Mouse (Mus musculus) kidney, postnatal 10 days (tissue): ENCODE data around the gene Mgat5.

ENCODE experiments used
- DNase-seq: peaks from one replicate; pipeline ENCODE4 v3.0.0; 2021; ENCODE audit warnings: mixed read lengths

The Mgat5 gene

DNA sequence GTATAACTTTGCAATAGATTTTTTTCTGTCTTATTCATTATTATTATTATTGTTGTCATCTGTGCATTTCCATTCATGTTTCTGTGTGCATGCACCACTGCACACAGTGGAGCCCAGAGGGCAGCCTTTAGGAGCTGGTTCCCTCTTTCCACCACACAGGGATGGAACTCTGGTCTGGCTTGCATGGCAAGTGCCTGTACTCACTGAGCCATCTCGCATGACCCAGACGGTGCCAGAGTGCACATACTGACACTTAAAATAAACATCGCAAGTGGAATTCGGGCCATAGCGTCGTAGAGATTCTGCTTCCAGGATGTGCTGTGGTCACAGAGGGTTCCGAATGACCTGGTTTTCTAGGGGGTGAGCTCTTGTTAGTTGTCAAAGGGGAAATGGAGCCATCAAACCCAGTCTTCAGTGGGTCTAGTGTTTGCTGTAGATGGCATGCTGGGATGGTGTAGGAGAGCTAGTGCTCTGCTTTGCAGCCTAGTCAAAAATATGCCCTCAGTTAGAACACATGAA lies 103.5 kb downstream of the Mgat5 start:
- DNase-seq: no peak

DNA sequence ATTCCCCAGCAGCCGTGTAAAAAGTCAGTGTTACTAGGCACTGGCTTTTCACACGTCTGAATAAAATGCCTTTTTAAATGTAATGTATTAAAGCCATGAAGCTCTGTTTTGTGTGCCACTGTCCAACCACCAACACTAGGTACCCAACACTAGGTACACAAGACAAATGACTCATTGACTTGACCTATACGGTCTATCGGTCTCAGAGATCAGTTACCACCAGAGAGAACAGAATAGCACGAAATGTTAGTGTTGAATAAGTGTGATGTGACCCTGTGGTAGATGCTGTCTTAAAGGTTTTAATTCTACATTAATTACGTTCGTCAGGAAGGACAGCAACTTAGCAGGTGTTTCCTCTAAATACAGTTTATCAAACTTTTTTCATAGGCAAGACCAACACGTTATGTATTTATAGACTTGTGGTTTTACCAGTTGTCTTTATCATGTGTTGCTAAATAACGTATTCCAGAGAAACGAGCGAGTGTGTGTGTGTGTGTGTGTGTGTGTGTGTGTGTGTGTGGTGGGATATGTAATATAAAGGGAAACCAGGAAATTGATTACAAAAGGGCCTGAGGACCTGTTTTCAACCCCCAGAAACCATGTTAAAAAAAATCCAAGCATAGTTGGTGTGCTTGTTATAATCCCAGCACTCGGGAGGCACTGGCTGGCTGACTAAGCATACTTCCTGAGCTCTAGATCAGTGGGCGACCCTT lies 104.3 kb downstream of the Mgat5 start:
- DNase-seq: no peak

GRCm38 (mm10) chr1:127310011-127310410 lies 105.2 kb downstream of the Mgat5 start:
- no peak for DNase-seq

DNA sequence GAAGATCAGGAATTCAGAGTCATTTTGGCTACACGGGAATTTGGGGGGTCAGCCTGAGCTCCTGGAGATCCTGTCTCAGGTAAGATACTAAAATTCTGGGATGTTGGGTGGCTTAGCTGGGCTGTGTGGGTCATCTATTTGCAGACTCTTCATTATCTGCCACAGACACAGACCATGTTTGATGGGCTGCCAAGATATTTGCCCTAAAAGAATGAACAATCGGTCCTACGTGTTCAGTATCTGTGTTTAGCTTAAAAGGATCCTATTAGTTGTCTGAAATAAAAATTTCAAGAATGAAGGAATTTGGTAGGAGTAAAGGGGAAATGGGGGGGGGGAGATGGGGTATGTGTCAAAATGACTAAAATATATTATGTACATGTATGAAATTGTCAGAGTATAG lies 105.9 kb downstream of the Mgat5 start:
- no peak for DNase-seq

DNA sequence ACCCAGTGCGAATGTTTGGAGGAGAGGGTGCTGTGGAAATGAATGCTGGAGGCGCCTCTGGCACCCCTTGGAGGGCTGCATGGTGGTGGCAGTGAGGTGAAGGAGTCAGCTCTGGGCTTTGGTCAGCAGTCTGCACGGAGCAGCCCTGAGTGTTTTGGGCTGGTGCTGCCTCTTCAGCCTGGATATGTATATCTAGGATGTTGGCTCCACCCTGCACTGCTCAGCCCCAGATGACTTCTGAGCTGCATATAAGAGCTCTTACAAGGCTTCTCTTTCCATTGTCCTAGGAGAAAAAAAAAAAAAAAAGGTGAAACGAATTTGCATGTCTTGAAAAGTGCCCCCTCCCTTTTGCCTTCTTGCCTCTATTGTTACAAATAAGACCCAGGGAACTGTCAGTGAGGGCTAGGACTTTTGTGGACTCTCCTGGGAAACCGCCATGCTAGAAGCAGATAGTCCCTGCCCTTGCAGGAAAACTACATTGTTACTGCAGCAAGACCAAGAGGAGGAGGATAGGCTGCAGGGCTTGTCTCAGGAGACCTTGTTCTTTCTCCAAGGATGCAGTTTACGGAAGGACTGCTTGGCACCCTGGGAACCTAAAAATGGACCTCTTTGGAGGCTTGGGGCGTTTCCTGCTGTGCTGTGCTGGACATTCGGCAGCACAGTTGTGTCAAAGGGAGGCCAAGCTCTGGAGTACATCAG lies 109.0 kb downstream of the Mgat5 start:
- no peak for DNase-seq

DNA sequence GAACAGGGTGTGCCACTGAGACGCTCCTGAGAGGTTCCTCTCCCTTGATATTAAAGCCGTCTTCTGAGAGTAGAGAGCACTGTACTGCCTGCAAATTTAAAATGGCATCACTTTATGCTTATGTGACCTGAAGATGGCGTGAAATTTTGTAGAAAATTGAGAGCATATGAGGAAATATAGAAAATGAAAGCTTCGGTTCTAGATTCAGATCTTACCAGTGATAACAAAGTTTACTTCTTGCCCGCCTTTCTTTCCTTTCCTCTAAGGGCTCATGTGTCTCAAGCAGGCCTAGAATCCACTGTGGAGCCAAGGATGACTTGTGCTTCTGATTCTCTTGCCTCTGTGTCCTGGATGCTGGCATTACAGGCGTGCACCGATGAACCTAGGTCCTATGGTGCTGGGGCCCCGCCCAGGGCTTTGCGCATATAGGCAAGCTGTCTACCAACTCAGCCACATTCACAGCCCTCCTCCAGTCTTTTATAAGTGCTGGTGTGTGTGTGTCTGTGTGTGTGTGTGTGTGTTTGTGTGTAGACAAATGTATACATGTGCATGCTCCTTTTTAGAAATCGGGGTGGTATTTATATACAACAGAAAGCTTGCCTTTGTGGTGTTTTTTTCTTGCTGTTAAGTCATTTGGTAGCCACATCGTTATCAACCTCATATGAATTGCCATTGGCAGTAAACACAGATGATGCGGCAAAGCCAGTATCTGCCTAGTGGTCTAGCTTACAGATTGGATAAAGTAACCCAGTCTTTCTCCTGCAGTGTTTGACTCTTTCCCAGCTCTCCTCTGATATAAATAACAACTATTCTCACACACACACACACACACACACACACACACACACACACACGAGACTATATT lies 111.2 kb downstream of the Mgat5 start:
- no peak for DNase-seq

DNA sequence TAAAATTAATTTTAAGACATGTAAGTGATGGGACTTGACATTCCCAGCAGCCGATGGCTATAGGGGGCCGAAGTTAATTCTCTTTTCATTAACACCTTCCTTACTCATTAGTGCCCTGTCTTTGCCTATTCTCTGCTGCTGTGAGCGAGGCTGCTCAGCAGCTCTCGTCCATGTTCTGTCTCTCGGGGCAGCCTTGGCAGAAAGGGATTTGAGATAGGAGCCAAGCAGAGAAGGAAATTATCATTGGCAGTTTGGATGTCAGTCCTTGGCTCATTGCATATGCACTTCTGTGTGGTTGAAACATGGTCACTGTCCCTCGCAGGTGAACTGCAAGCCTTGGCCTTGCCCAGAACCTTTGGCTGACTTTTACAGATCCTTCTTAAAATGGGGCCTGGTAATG lies 111.8 kb downstream of the Mgat5 start:
- no peak for DNase-seq

GRCm38 (mm10) chr1:127317541-127317940 lies 112.7 kb downstream of the Mgat5 start:
- DNase-seq: no peak

DNA sequence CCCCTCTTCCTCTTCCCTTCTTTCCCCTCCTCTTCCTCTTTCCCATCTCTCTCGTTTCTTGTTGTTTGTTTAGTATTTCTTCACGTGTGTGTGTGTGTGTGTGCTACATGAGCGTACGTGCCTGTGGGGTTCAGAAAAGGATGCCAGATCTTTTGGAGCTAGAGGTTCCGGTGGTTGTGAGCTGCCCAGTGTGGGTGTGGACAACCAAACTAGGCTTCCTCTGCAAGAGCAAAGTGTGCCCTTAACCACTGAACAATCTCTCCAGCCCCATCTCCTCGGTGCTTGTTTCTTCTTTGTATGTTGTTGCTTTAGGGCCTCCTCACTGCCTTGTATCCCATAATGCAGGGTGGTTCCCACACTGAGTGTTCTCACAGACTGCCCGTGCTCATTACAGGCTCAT lies 113.7 kb downstream of the Mgat5 start:
- no peak for DNase-seq

DNA sequence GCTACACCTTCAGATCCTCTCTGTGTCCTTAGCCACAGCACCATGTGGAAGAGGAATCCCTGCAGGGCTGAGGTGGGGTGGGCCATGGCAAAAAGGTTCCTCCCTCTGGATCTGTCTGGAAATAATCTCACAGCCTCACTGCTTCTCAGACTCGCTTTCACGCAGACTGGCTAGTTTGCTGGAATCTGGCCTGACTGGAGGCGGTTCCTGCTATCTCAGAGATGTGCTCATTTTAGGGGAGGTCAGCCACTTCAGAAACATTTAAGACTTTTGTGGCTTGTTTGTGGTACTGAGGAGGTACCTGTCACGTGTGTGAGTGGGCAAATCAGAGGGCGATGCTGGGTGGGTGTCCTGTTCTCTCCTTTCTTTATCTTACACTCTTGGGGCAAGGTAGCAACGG lies 115.0 kb downstream of the Mgat5 start:
- no peak for DNase-seq

GRCm38 (mm10) chr1:127320956-127321355 lies 116.1 kb downstream of the Mgat5 start:
- no peak for DNase-seq

GRCm38 (mm10) chr1:127321638-127322037 lies 116.8 kb downstream of the Mgat5 start:
- no peak for DNase-seq

GRCm38 (mm10) chr1:127322169-127322805 lies 117.5 kb downstream of the Mgat5 start:
- DNase-seq: no peak

GRCm38 (mm10) chr1:127325601-127326198 lies 120.9 kb downstream of the Mgat5 start:
- no peak for DNase-seq

- DNase-seq: no peak
Measured at GRCm38 (mm10) chr1:127327773-127328172, 123.0 kb downstream of the Mgat5 start.

DNA sequence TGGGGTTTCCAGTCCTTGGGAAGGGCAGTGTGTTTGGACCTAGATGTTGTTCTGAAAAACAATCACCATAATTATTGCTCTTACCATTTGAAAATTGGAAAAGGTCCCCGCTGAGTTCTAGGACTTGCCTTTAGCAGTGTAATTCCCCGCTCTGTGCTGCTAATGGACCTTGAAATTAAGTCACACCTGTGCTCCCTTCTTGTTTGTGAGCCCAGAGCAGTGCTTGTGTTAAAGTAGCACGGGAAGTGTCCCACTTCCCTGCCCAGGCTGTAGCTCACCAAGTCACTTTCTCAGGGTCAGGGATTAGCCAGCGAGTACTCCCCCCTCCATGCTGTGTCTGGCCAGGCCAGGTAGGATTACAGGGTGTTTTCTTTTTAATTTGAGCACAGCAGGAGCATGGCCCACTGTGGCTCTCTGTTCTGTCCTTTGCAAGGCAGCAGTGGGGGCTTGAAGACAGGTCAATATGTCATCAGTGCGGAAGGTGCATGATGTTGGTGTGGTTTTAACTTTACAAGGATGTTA lies 123.6 kb downstream of the Mgat5 start:
- no peak for DNase-seq

GRCm38 (mm10) chr1:127329810-127330209 lies 125.0 kb downstream of the Mgat5 start:
- DNase-seq: peak; percentile 56

DNA sequence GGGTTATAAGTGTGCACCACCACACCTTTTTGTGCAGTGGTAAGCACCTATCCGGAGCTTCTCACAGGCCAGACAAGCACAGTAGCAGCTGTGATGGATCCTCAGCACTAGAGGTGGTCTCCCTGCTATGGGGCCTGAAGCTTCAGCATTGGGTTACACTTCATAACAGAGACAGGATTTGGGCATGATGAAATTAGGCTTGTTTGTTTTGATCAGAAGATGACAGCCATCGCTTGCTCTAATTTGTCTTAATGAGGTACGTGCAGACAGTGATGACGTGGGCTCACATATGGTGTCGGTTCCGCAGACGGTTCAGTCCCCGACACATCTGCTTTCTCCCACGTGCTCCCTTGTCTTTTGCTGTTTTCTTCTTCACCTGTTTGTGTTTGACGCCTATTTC lies 132.9 kb downstream of the Mgat5 start:
- DNase-seq: no peak

- DNase-seq: peak; percentile 34
Measured at GRCm38 (mm10) chr1:127338833-127339487, 134.1 kb downstream of the Mgat5 start.

DNA sequence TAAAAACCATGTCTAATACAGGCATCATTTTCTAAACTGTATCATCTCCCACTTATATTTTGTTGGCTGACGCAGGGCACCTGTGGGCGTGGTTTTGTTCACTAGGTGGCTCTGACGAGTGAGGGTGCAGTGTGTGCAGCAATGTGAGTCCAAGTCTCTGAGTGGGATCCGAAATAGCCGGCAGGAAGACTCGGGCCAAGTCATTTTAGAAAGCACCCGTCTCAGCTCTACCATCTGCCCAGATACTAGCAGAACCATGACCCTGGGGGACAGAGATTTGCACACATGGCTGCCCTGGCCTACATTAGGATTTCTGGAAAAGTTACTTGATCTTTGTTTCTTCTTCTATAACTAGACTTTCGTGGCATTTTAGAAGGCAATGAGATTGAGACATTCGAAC lies 135.5 kb downstream of the Mgat5 start:
- no peak for DNase-seq

DNA sequence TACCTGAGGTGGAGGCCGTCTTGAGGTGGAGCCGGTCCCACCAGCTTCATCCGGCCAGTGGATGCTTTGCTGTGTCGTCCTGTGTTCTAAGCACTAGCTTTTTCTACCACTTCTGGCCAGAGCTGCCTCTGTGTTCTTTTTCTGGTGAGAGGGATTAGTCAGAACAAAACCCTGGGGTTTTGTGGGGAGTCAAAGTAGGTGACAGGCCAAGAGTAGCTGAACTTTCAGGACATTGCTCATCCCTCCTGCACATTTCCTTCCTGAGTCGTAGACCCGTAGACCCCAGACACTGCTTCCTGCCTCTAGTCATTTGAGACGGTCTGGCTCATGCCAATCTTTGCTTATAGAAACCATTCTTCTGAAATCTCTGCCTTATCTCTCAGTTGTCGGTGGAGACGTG lies 140.1 kb downstream of the Mgat5 start:
- DNase-seq: no peak
